ENCODE assay signal across 29 mouse cellular contexts in genomic region chr2:170638746-170639145, GRCm38 (mm10). TPM values are rescaled to one million over a fixed set of nuclear protein-coding genes. Genes with fewer than 3 reads are reported as not detected.
DNase-seq lines count a peak whose midpoint lies in the region; ATAC-seq and TF ChIP-seq lines count a peak whose summit lies in the region.
"Had no signal": no experiment of that assay in that cellular context is flagged by ENCODE, and none has a peak within 500 bp of the region (broad histone marks: within the 10 kb centered on the region; RNA-seq: fewer than 3 reads in every experiment).

No protein-coding gene starts in this region.

- no peaks in the 10 kb centered on the region for H3K36me3 ChIP-seq in lung, embryonic 14.5 days (ENCODE audit: insufficient read depth)
- no peaks in the 10 kb centered on the region for H3K36me3 ChIP-seq in forebrain, embryonic 14.5 days (ENCODE audit: control insufficient read depth, insufficient read depth, low read length)
- no peaks in the 10 kb centered on the region for H3K36me3 ChIP-seq in midbrain, embryonic 16.5 days (ENCODE audit: control insufficient read depth, insufficient read depth, low read length)
- H3K36me3 ChIP-seq: heart, embryonic 15.5 days; limb, embryonic 12.5 days; liver, embryonic 12.5 days; lung, embryonic 15.5 days; neural tube, embryonic 12.5 days had no signal

- no peaks in the 10 kb centered on the region for H3K4me1 ChIP-seq in lung, embryonic 14.5 days (ENCODE audit: insufficient read depth)
- H3K4me1 ChIP-seq in forebrain, embryonic 14.5 days (ENCODE audit: control insufficient read depth, insufficient read depth, low read length) = peaks cover 48% of the 10 kb centered on the region
- H3K4me1 ChIP-seq in midbrain, embryonic 16.5 days (ENCODE audit: control insufficient read depth, insufficient read depth, low read length) = peaks cover 26% of the 10 kb centered on the region
- H3K4me1 ChIP-seq: heart, embryonic 15.5 days; liver, embryonic 12.5 days had no signal

- no peak overlapping the region for H3K4me3 ChIP-seq in lung, embryonic 14.5 days (ENCODE audit: low read depth, low read length)
- no peak overlapping the region for H3K4me3 ChIP-seq in forebrain, embryonic 14.5 days (ENCODE audit: low read depth, low read length)
- no peak overlapping the region for H3K4me3 ChIP-seq in midbrain, embryonic 16.5 days (ENCODE audit: low read depth, low read length)
- H3K4me3 ChIP-seq: erythroblast, embryonic 14.5 days; heart, adult 2 months; heart, embryonic 15.5 days; limb, embryonic 12.5 days; liver, embryonic 12.5 days; lung, embryonic 15.5 days; neural tube, embryonic 12.5 days had no signal

- no peak overlapping the region for H3K27ac ChIP-seq in lung, embryonic 14.5 days (ENCODE audit: low read depth)
- peak overlapping the region; percentile 54; the same call in 1 of the 2 replicates for H3K27ac ChIP-seq in forebrain, embryonic 14.5 days (ENCODE audit: low read depth, low read length)
- peak overlapping the region; percentile 37; the same call in 1 of the 2 replicates for H3K27ac ChIP-seq in midbrain, embryonic 16.5 days (ENCODE audit: low read length)
- H3K27ac ChIP-seq: heart, adult 2 months; heart, embryonic 15.5 days; limb, embryonic 12.5 days; liver, embryonic 12.5 days; lung, embryonic 15.5 days; neural tube, embryonic 12.5 days had no signal

- no peak overlapping the region for H3K9ac ChIP-seq in lung, embryonic 14.5 days
- H3K9ac ChIP-seq in forebrain, embryonic 14.5 days (ENCODE audit: low read length) = peak overlapping the region; percentile 25; the same call in 1 of the 2 replicates
- no peak overlapping the region for H3K9ac ChIP-seq in midbrain, embryonic 16.5 days (ENCODE audit: low read depth, low read length)
- H3K9ac ChIP-seq: heart, embryonic 15.5 days; limb, embryonic 12.5 days; liver, embryonic 12.5 days; lung, embryonic 15.5 days; neural tube, embryonic 12.5 days had no signal

- 63% methylated on average over 8 of the region's 8 CpGs for WGBS in lung, embryonic 14.5 days
- WGBS in forebrain, embryonic 14.5 days = 34% methylated on average over 8 of the region's 8 CpGs
- 43% methylated on average over 8 of the region's 8 CpGs for WGBS in midbrain, embryonic 16.5 days

- TF ChIP-seq CTCF in lung, embryonic 14.5 days (IDR thresholded peaks at IDR 0.05; ENCODE audit: low read depth) = no peak

- no peaks in the 10 kb centered on the region for H3K27me3 ChIP-seq in lung, embryonic 14.5 days (ENCODE audit: insufficient read depth, low read length)
- no peaks in the 10 kb centered on the region for H3K27me3 ChIP-seq in forebrain, embryonic 14.5 days (replicated peaks; ENCODE audit: control insufficient read depth, insufficient read depth, low read length)
- no peaks in the 10 kb centered on the region for H3K27me3 ChIP-seq in midbrain, embryonic 16.5 days (ENCODE audit: control insufficient read depth, insufficient read depth, low read depth, low read length)
- H3K27me3 ChIP-seq: heart, embryonic 15.5 days; limb, embryonic 12.5 days; liver, embryonic 12.5 days; lung, embryonic 15.5 days; neural tube, embryonic 12.5 days had no signal

- no peak for ATAC-seq in lung, embryonic 14.5 days (ENCODE audit: insufficient read depth)
- peak; percentile 44 for ATAC-seq in forebrain, embryonic 14.5 days
- 0 out of 2 replicates have a peak, but pooled peaks have one; percentile 19 for ATAC-seq in midbrain, embryonic 16.5 days
- ATAC-seq: CD4-positive, CD25-positive, alpha-beta regulatory T cell, adult 4 months; intestine, embryonic 16.5 days; liver, embryonic 12.5 days; Patski had no signal

- H3K4me2 ChIP-seq in lung, embryonic 14.5 days = peak overlapping the region; percentile 31; the same call in 1 of the 2 replicates
- H3K4me2 ChIP-seq in forebrain, embryonic 14.5 days (ENCODE audit: low read length) = peak overlapping the region; percentile 31
- H3K4me2 ChIP-seq in midbrain, embryonic 16.5 days (ENCODE audit: low read length) = no peak overlapping the region; the same call in 1 of the 2 replicates
- H3K4me2 ChIP-seq: heart, embryonic 15.5 days; limb, embryonic 12.5 days; liver, embryonic 12.5 days; lung, embryonic 15.5 days; neural tube, embryonic 12.5 days had no signal

- no peaks in the 10 kb centered on the region for H3K9me3 ChIP-seq in lung, embryonic 14.5 days (ENCODE audit: low read depth, low read length)
- H3K9me3 ChIP-seq in forebrain, embryonic 14.5 days (replicated peaks; ENCODE audit: control insufficient read depth, low read length) = no peaks in the 10 kb centered on the region
- H3K9me3 ChIP-seq in midbrain, embryonic 16.5 days (replicated peaks; ENCODE audit: control insufficient read depth, low read length, poor library complexity, severe bottlenecking) = no peaks in the 10 kb centered on the region
- H3K9me3 ChIP-seq: heart, embryonic 15.5 days; limb, embryonic 12.5 days; lung, embryonic 15.5 days; neural tube, embryonic 12.5 days had no signal

- peak; percentile 21 to 32 for DNase-seq in cerebellum, postnatal 14 days
- no peak for DNase-seq in cerebellum, adult 11-12 months
- DNase-seq in lung, embryonic 14.5 days = peak; percentile 44
- DNase-seq in lung, postnatal 14 days = no peak
- DNase-seq in forebrain, embryonic 14.5 days (ENCODE audit: low spot score) = peak; percentile 71
- no peak for DNase-seq in heart, adult 18-20 months
- DNase-seq in thymus, adult 18-20 months = no peak
- DNase-seq: adrenal gland, postnatal 10 days; cerebellum, adult 11 months; gastrocnemius, postnatal 10 days; heart, adult 2 months; heart, postnatal 4 days; thymus, postnatal 36 days had no signal

RNA-seq across cellular contexts. Expression of gene 4930470P17Rik, which starts 36.9 kb away (rescaled TPM):
- polyA plus RNA-seq in lung, embryonic 14.5 days (2014; fragmentation: Nextera tagmentation; extraction: Ambion mirVana) = not detected in 2 replicates
- not detected in 2 replicates for polyA plus RNA-seq in forebrain, embryonic 14.5 days (2014; fragmentation: Nextera tagmentation; extraction: Ambion mirVana)
- 0.15 TPM in 1 of 2 replicates, not detected in the other for polyA plus RNA-seq in midbrain, embryonic 16.5 days (2015; fragmentation: Nextera tagmentation; extraction: Ambion mirVana)
- total RNA-seq in heart, adult 18-20 months (2021) = not detected
- total RNA-seq: adrenal gland, postnatal 10 days; ES-E14; gastrocnemius, postnatal 10 days; heart, adult 2 months; heart, postnatal 4 days; layer of hippocampus, postnatal 14 days; left cerebral cortex, postnatal 10 days had no signal
- polyA plus RNA-seq: CD4-positive, CD25-positive, alpha-beta regulatory T cell, adult 4 months; embryonic facial prominence, embryonic 11.5 days; erythroblast, embryonic 14.5 days; heart, adult 2 months; heart, embryonic 15.5 days; intestine, embryonic 16.5 days; kidney, embryonic 16.5 days; large intestine, adult 2 months; limb, embryonic 12.5 days; liver, embryonic 12.5 days; lung, embryonic 15.5 days; neural tube, embryonic 12.5 days; Patski had no signal

Comparison
In these comparisons a context has a peak if more than half of its experiments do, and no peak if none do; other contexts are left out.
1. DNase-seq: peak in cerebellum, postnatal 14 days (2 of 2), lung, embryonic 14.5 days (single experiment) and forebrain, embryonic 14.5 days (single experiment); none in cerebellum, adult 11-12 months (single experiment), lung, postnatal 14 days (single experiment), heart, adult 18-20 months (0 of 2) and thymus, adult 18-20 months (0 of 2).